Mouse (Mus musculus): ENCODE measurements around the gene Olfr656.

Olfr656 gene

GRCm38 (mm10) chr7:104613655-104614054 lies at the start of gene Olfr656:
Gene Olfr656 (plus strand): TSS chr7:104613955.
- DNase-seq (ENCODE audit: low read depth, low spot score) = no peak

GRCm38 (mm10) chr7:104577014-104577413 lies 36.7 kb upstream of the Olfr656 start, which contains the start of gene Olfr653:
Gene Olfr653 (plus strand): TSS chr7:104577314.
- DNase-seq (ENCODE audit: low read depth, low spot score) = no peak

GRCm38 (mm10) chr7:104580846-104581245 lies 32.9 kb upstream of the Olfr656 start:
- no peak for DNase-seq (ENCODE audit: low read depth, low spot score)

GRCm38 (mm10) chr7:104581429-104581828 lies 32.3 kb upstream of the Olfr656 start:
- DNase-seq (ENCODE audit: low read depth, low spot score) = no peak

- DNase-seq (ENCODE audit: low read depth, low spot score) = no peak
Observed at GRCm38 (mm10) chr7:104586725-104587124, 27.0 kb upstream of the Olfr656 start, which contains the start of gene Olfr654. Gene Olfr654 (plus strand): TSS chr7:104587025.

- DNase-seq (ENCODE audit: low read depth, low spot score) = no peak
Observed at GRCm38 (mm10) chr7:104588274-104588673, 25.5 kb upstream of the Olfr656 start.

- no peak for DNase-seq (ENCODE audit: low read depth, low spot score)
Observed at GRCm38 (mm10) chr7:104601679-104602078, 12.1 kb upstream of the Olfr656 start, which contains the start of gene Olfr655. Gene Olfr655 (minus strand): TSS chr7:104601779.

GRCm38 (mm10) chr7:104603173-104603572 lies 10.6 kb upstream of the Olfr656 start:
- DNase-seq (ENCODE audit: low read depth, low spot score) = peak; percentile 53

- DNase-seq (ENCODE audit: low read depth, low spot score) = no peak
Observed at GRCm38 (mm10) chr7:104604727-104605126, 9.0 kb upstream of the Olfr656 start.

- no peak for DNase-seq (ENCODE audit: low read depth, low spot score)
Observed at GRCm38 (mm10) chr7:104624494-104624893, 10.7 kb downstream of the Olfr656 start, which contains the start of gene Olfr657. Gene Olfr657 (plus strand): TSS chr7:104624794.

- no peak for DNase-seq (ENCODE audit: low read depth, low spot score)
Observed at GRCm38 (mm10) chr7:104646841-104647482, 33.2 kb downstream of the Olfr656 start, which contains the start of gene Olfr658. Gene Olfr658 (minus strand): TSS chr7:104647305.

- no peak for DNase-seq (ENCODE audit: low read depth, low spot score)
Observed at GRCm38 (mm10) chr7:104666453-104666852, 52.7 kb downstream of the Olfr656 start, which contains the start of gene Olfr659. Gene Olfr659 (plus strand): TSS chr7:104666753.
